Mouse (Mus musculus): ENCODE measurements at regions not wholly inside any gene's neighbourhood (a gene's known extent, or its start where the extent isn't known, plus 50 kb on each side); places are given as distances from the start of the nearest gene placed in this dataset.

GRCm38 (mm10) chr7:133469106-133469505 lies 132.9 kb downstream of the Tex36 start:
- DNase-seq (ENCODE audit: low read depth) = no peak

- DNase-seq (ENCODE audit: low read depth) = no peak
These were observed 133.6 kb downstream of the Tex36 start for GRCm38 (mm10) chr7:133468346-133468745.

- no peak for DNase-seq (ENCODE audit: low read depth)
These were observed 134.4 kb downstream of the Tex36 start for GRCm38 (mm10) chr7:133467579-133467978.

GRCm38 (mm10) chr7:133459306-133459705 lies 142.7 kb downstream of the Tex36 start:
- DNase-seq (ENCODE audit: low read depth) = no peak

- no peak for DNase-seq (ENCODE audit: low read depth)
These were observed 144.3 kb downstream of the Tex36 start for GRCm38 (mm10) chr7:133457436-133458324.

- DNase-seq (ENCODE audit: low read depth) = no peak
These were observed 151.7 kb downstream of the Tex36 start for GRCm38 (mm10) chr7:133450246-133450645.

GRCm38 (mm10) chr7:133447079-133447478 lies 154.9 kb downstream of the Tex36 start:
- no peak for DNase-seq (ENCODE audit: low read depth)

- no peak for DNase-seq (ENCODE audit: low read depth)
These were observed 160.3 kb downstream of the Tex36 start for GRCm38 (mm10) chr7:133441661-133442060.

GRCm38 (mm10) chr7:133441169-133441568 lies 160.8 kb downstream of the Tex36 start:
- DNase-seq (ENCODE audit: low read depth) = no peak

- DNase-seq (ENCODE audit: low read depth) = no peak
These were observed 161.2 kb downstream of the Tex36 start for GRCm38 (mm10) chr7:133440711-133441110.

GRCm38 (mm10) chr7:133440086-133440485 lies 161.9 kb downstream of the Tex36 start:
- DNase-seq (ENCODE audit: low read depth) = no peak

- no peak for DNase-seq (ENCODE audit: low read depth)
These were observed 163.3 kb downstream of the Tex36 start for GRCm38 (mm10) chr7:133438631-133439030.

GRCm38 (mm10) chr7:133437866-133438265 lies 164.1 kb downstream of the Tex36 start:
- DNase-seq (ENCODE audit: low read depth) = no peak

GRCm38 (mm10) chr7:133435596-133436357 lies 166.2 kb downstream of the Tex36 start:
- no peak for DNase-seq (ENCODE audit: low read depth)

GRCm38 (mm10) chr7:133434027-133434820 lies 167.7 kb downstream of the Tex36 start:
- DNase-seq (ENCODE audit: low read depth) = no peak

GRCm38 (mm10) chr7:133432343-133432742 lies 169.6 kb downstream of the Tex36 start:
- no peak for DNase-seq (ENCODE audit: low read depth)

- no peak for DNase-seq (ENCODE audit: low read depth)
These were observed 199.9 kb downstream of the Tex36 start for GRCm38 (mm10) chr7:133402072-133402471.

GRCm38 (mm10) chr7:133400691-133401090 lies 201.3 kb downstream of the Tex36 start:
- no peak for DNase-seq (ENCODE audit: low read depth)

GRCm38 (mm10) chr7:133388716-133389115 lies 213.2 kb downstream of the Tex36 start:
- no peak for DNase-seq (ENCODE audit: low read depth)

- no peak for DNase-seq (ENCODE audit: low read depth)
These were observed 219.8 kb downstream of the Tex36 start for GRCm38 (mm10) chr7:133382032-133382712.

GRCm38 (mm10) chr7:133379373-133379772 lies 222.6 kb downstream of the Tex36 start:
- DNase-seq (ENCODE audit: low read depth) = no peak

- DNase-seq (ENCODE audit: low read depth) = no peak
These were observed 223.6 kb downstream of the Tex36 start for GRCm38 (mm10) chr7:133378338-133378737.
